Mouse (Mus musculus) G1E (cell line): Measurements from ENCODE around the gene Sirt3.

Experiments used
- CTCF ChIP-seq: IDR thresholded peaks from 2 replicates; pipeline ENCODE4 v1.5.1; 2012; ENCODE audit warnings: low read depth, low read length, inconsistent platforms, mixed read lengths
- TAL1 ChIP-seq: conservative IDR thresholded peaks from 2 replicates; pipeline ENCODE4 v1.6.1; 2012; ENCODE audit warnings: low read depth, low read length, inconsistent platforms, mixed read lengths

- no peak for TF ChIP-seq CTCF
- no peak for TF ChIP-seq TAL1
Measured at GRCm38 (mm10) chr7:140874224-140874623, 7.9 kb downstream of the Sirt3 start.
